Comparison of ENCODE assay signal across 39 mouse cellular contexts in the genomic region with DNA sequence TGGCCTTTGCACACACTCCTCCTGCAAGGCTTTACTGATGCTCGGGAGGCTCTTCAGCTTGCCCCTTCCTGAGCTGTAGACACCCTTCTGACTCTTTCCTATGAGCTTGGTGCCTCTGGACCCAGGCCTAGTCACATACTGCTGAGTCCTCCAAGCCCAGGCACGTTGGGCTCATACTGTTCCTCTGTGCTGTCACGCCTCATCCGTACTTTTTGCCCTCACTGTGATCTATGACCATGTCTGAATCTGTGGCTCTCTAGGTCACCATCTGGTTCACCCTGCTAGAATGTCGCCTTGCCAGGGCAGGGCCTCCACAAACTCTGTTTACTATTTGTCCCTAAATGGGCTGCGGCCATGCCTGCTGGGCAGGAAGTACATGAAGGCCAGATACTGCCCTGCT. TPM values are rescaled to one million over a fixed set of nuclear protein-coding genes. Genes with fewer than 3 reads are reported as not detected.
"Had no signal": no experiment of that assay in that cellular context is flagged by ENCODE, and none has a peak within 500 bp of the region (broad histone marks: within the 10 kb centered on the region; RNA-seq: fewer than 3 reads in every experiment).

No protein-coding gene starts in this region.

- DNase-seq: cerebellum, adult 2 months; cerebellum, adult 8-10 months; cerebellum, adult 9-10 months; cerebellum, adult 9-11 months; cerebellum, postnatal 10 days; cerebellum, postnatal 14 days; cerebellum, postnatal 25 days; cerebellum, postnatal 36 days; embryo, embryonic 11 days; forebrain, postnatal 0 days; gastrocnemius, adult 2 months; gastrocnemius, postnatal 10 days; gastrocnemius, postnatal 14 days; gastrocnemius, postnatal 25 days; gastrocnemius, postnatal 36 days; heart, adult 11 months; heart, adult 18-20 months had no signal

- H3K4me3 ChIP-seq: embryonic facial prominence, embryonic 10.5 days; embryonic facial prominence, embryonic 12.5 days; embryonic facial prominence, embryonic 13.5 days; embryonic facial prominence, embryonic 15.5 days; erythroblast, embryonic 14.5 days; forebrain, embryonic 10.5 days; forebrain, embryonic 12.5 days; forebrain, embryonic 13.5 days; forebrain, embryonic 15.5 days; gastrocnemius, adult 2 months had no signal

- H3K4me2 ChIP-seq: embryonic facial prominence, embryonic 12.5 days; embryonic facial prominence, embryonic 13.5 days; embryonic facial prominence, embryonic 15.5 days; forebrain, embryonic 12.5 days; forebrain, embryonic 13.5 days; forebrain, embryonic 15.5 days had no signal

- H3K27ac ChIP-seq: embryonic facial prominence, embryonic 10.5 days; embryonic facial prominence, embryonic 12.5 days; embryonic facial prominence, embryonic 13.5 days; embryonic facial prominence, embryonic 15.5 days; forebrain, embryonic 10.5 days; forebrain, embryonic 12.5 days; forebrain, embryonic 13.5 days; forebrain, embryonic 15.5 days; gastrocnemius, adult 2 months had no signal

- ATAC-seq: forebrain, embryonic 13.5 days; forebrain, embryonic 14.5 days; forebrain, embryonic 15.5 days; forebrain, embryonic 16.5 days; forebrain, postnatal 0 days had no signal

- H3K9ac ChIP-seq: embryonic facial prominence, embryonic 12.5 days; embryonic facial prominence, embryonic 13.5 days; embryonic facial prominence, embryonic 15.5 days; forebrain, embryonic 12.5 days; forebrain, embryonic 13.5 days; forebrain, embryonic 15.5 days; forebrain, postnatal 0 days had no signal

- H3K9me3 ChIP-seq: embryonic facial prominence, embryonic 12.5 days; embryonic facial prominence, embryonic 13.5 days; embryonic facial prominence, embryonic 15.5 days; forebrain, embryonic 15.5 days had no signal

- H3K36me3 ChIP-seq: embryonic facial prominence, embryonic 12.5 days; embryonic facial prominence, embryonic 15.5 days; forebrain, embryonic 12.5 days; forebrain, embryonic 15.5 days had no signal

- H3K27me3 ChIP-seq: forebrain, embryonic 15.5 days had no signal

- H3K4me1 ChIP-seq: embryonic facial prominence, embryonic 12.5 days; forebrain, embryonic 13.5 days; forebrain, embryonic 15.5 days had no signal

RNA-seq across cellular contexts. Expression of gene Nccrp1, which starts 6.0 kb away (rescaled TPM):
- total RNA-seq: gastrocnemius, adult 18-20 months; gastrocnemius, adult 2 months; gastrocnemius, adult 8-10 months; gastrocnemius, postnatal 10 days; gastrocnemius, postnatal 14 days; gastrocnemius, postnatal 25 days; gastrocnemius, postnatal 36 days; gastrocnemius, postnatal 4 days; granulocyte monocyte progenitor cell, adult 5-6 weeks; heart, adult 18-20 months had no signal
- polyA plus RNA-seq: embryonic facial prominence, embryonic 10.5 days; embryonic facial prominence, embryonic 11.5 days; embryonic facial prominence, embryonic 12.5 days; forebrain, embryonic 10.5 days; forebrain, embryonic 11.5 days; forebrain, embryonic 12.5 days; forebrain, embryonic 13.5 days; forebrain, embryonic 14.5 days; forebrain, embryonic 15.5 days; forebrain, embryonic 16.5 days; forebrain, postnatal 0 days had no signal

RNA-seq across cellular contexts. Expression of gene Sycn, which starts 12.4 kb away (rescaled TPM):
- total RNA-seq: common myeloid progenitor, adult 5-6 weeks; forebrain, postnatal 0 days; gastrocnemius, adult 18-20 months; gastrocnemius, adult 2 months; gastrocnemius, adult 8-10 months; gastrocnemius, postnatal 10 days; gastrocnemius, postnatal 14 days; gastrocnemius, postnatal 25 days; gastrocnemius, postnatal 36 days; gastrocnemius, postnatal 4 days; granulocyte monocyte progenitor cell, adult 5-6 weeks; heart, adult 18-20 months had no signal
- polyA plus RNA-seq: cerebellum, adult 2 months; cortical plate, adult 2 months; embryonic facial prominence, embryonic 10.5 days; embryonic facial prominence, embryonic 11.5 days; embryonic facial prominence, embryonic 12.5 days; embryonic facial prominence, embryonic 13.5 days; embryonic facial prominence, embryonic 14.5 days; embryonic facial prominence, embryonic 15.5 days; erythroblast, embryonic 14.5 days; forebrain, embryonic 10.5 days; forebrain, embryonic 11.5 days; forebrain, embryonic 12.5 days; forebrain, embryonic 13.5 days; forebrain, embryonic 14.5 days; forebrain, embryonic 15.5 days; forebrain, embryonic 16.5 days; forebrain, postnatal 0 days; frontal cortex, adult 2 months had no signal

RNA-seq across cellular contexts. Expression of gene Ifnl3, which starts 30.4 kb away (rescaled TPM):
- total RNA-seq: common myeloid progenitor, adult 5-6 weeks; forebrain, postnatal 0 days; gastrocnemius, adult 18-20 months; gastrocnemius, adult 2 months; gastrocnemius, adult 8-10 months; gastrocnemius, postnatal 10 days; gastrocnemius, postnatal 14 days; gastrocnemius, postnatal 25 days; gastrocnemius, postnatal 36 days; gastrocnemius, postnatal 4 days; granulocyte monocyte progenitor cell, adult 5-6 weeks; heart, adult 18-20 months had no signal
- polyA plus RNA-seq: cerebellum, adult 2 months; cortical plate, adult 2 months; embryonic facial prominence, embryonic 10.5 days; embryonic facial prominence, embryonic 11.5 days; embryonic facial prominence, embryonic 12.5 days; embryonic facial prominence, embryonic 13.5 days; embryonic facial prominence, embryonic 14.5 days; embryonic facial prominence, embryonic 15.5 days; erythroblast, embryonic 14.5 days; forebrain, embryonic 10.5 days; forebrain, embryonic 11.5 days; forebrain, embryonic 12.5 days; forebrain, embryonic 13.5 days; forebrain, embryonic 14.5 days; forebrain, embryonic 15.5 days; forebrain, embryonic 16.5 days; forebrain, postnatal 0 days; frontal cortex, adult 2 months; gonadal fat pad, adult 2 months had no signal

RNA-seq across cellular contexts. Expression of gene Ifnl2, which starts 42.8 kb away (rescaled TPM):
- total RNA-seq: common myeloid progenitor, adult 5-6 weeks; forebrain, postnatal 0 days; gastrocnemius, adult 18-20 months; gastrocnemius, adult 2 months; gastrocnemius, adult 8-10 months; gastrocnemius, postnatal 10 days; gastrocnemius, postnatal 14 days; gastrocnemius, postnatal 25 days; gastrocnemius, postnatal 36 days; gastrocnemius, postnatal 4 days; granulocyte monocyte progenitor cell, adult 5-6 weeks; heart, adult 18-20 months had no signal
- polyA plus RNA-seq: cerebellum, adult 2 months; cortical plate, adult 2 months; embryonic facial prominence, embryonic 10.5 days; embryonic facial prominence, embryonic 11.5 days; embryonic facial prominence, embryonic 12.5 days; embryonic facial prominence, embryonic 13.5 days; embryonic facial prominence, embryonic 14.5 days; embryonic facial prominence, embryonic 15.5 days; erythroblast, embryonic 14.5 days; forebrain, embryonic 10.5 days; forebrain, embryonic 11.5 days; forebrain, embryonic 12.5 days; forebrain, embryonic 13.5 days; forebrain, embryonic 14.5 days; forebrain, embryonic 15.5 days; forebrain, embryonic 16.5 days; forebrain, postnatal 0 days; frontal cortex, adult 2 months; gonadal fat pad, adult 2 months had no signal
